Mouse (Mus musculus): Measurements from ENCODE around the gene Abhd12. TPM values are rescaled to one million over a fixed set of nuclear protein-coding genes. Genes with fewer than 3 reads are reported as not detected.

Abhd12 gene
- polyA plus RNA-seq, 1 experiment from 2014 or later = 98.2 TPM

DNA sequence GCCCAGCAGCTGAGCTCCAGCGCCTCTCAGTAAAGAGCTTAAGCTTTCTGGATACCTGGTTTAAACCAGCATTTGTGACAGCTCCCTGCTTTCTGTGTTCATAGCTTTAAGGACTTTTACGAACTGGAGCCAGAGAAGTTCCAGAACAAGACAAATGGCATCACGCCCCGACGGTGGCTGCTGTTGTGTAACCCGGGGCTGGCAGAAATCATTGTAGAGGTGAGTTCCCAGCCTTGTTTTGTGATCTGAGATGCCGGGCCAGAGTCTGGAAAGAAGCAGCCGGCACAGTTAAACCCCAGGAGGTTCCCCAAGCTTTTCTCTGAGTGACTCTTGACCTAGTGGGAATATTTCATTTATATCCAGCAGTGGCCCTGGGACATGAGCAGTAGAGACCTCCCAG is 85.8 kb downstream of the Abhd12 start:
- Histone ChIP-seq H3K9ac (replicated peaks) (no peak overlapping the region), H3K27ac (replicated peaks) (no peak overlapping the region), H3K4me1 (no peaks in the 10 kb centered on the region), H3K4me2 (replicated peaks) (no peak overlapping the region), H3K4me3 (no peak overlapping the region), H3K36me3 (peaks cover 64% of the 10 kb centered on the region), H3K27me3 (no peaks in the 10 kb centered on the region), H3K9me3 (no peaks in the 10 kb centered on the region)
- no peak for ATAC-seq (replicated peaks)
- 90% methylated on average over 8 of the region's 8 CpGs for WGBS

- WGBS = 93% methylated on average over 18 of the region's 18 CpGs
- no peak overlapping the region for H3K9ac ChIP-seq (replicated peaks)
- H3K4me1 ChIP-seq = no peaks in the 10 kb centered on the region
- H3K4me3 ChIP-seq = no peak overlapping the region
- H3K36me3 ChIP-seq = peaks cover 76% of the 10 kb centered on the region
- no peak for ATAC-seq (replicated peaks)
- H3K4me2 ChIP-seq (replicated peaks) = no peak overlapping the region
- no peaks in the 10 kb centered on the region for H3K27me3 ChIP-seq
- no peak overlapping the region for H3K27ac ChIP-seq (replicated peaks)
- no peaks in the 10 kb centered on the region for H3K9me3 ChIP-seq
Measured at GRCm38 (mm10) chr2:150816676-150817402, 87.7 kb downstream of the Abhd12 start.

GRCm38 (mm10) chr2:150812816-150813215 is 91.7 kb downstream of the Abhd12 start:
- no peak for ATAC-seq (replicated peaks)
- WGBS = 97% methylated on average over 6 of the region's 6 CpGs
- H3K36me3 ChIP-seq = peaks cover 68% of the 10 kb centered on the region

GRCm38 (mm10) chr2:150810603-150811002 is 93.9 kb downstream of the Abhd12 start:
- Histone ChIP-seq H3K4me3 (no peak overlapping the region), H3K4me2 (replicated peaks) (no peak overlapping the region), H3K27me3 (no peaks in the 10 kb centered on the region), H3K4me1 (no peaks in the 10 kb centered on the region), H3K36me3 (peaks cover 61% of the 10 kb centered on the region), H3K27ac (replicated peaks) (no peak overlapping the region), H3K9me3 (no peaks in the 10 kb centered on the region), H3K9ac (replicated peaks) (no peak overlapping the region)
- 89% methylated on average over 5 of the region's 5 CpGs for WGBS
- no peak for ATAC-seq (replicated peaks)

More at GRCm38 (mm10) chr2:150812816-150813215, 91.7 kb downstream of the Abhd12 start:
- no peaks in the 10 kb centered on the region for H3K4me1 ChIP-seq
- H3K9ac ChIP-seq (replicated peaks) = no peak overlapping the region
- no peak overlapping the region for H3K4me2 ChIP-seq (replicated peaks)
- H3K27ac ChIP-seq (replicated peaks) = no peak overlapping the region
- H3K4me3 ChIP-seq = no peak overlapping the region
- no peaks in the 10 kb centered on the region for H3K9me3 ChIP-seq
- no peaks in the 10 kb centered on the region for H3K27me3 ChIP-seq

DNA sequence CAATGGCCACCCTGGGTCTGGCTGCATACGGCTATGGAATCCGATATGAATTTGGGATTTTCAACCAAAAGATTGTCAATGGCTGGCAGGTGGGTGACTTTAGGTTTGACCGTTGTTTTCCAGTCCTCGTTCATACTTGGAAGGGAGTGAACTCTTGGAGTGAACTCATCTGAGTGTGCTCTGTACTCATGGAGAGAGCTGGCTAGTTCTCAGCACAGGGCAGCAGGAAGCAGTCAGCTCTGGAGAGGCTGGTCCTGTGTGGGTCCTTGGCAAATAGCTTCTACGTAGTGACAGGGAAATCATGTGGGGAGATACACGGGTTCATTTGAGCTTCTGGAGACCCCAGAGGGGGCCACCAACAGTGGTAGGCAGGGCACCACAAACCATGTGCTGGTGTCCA is 95.7 kb downstream of the Abhd12 start:
- Histone ChIP-seq H3K36me3 (peaks cover 59% of the 10 kb centered on the region), H3K4me2 (replicated peaks) (no peak overlapping the region), H3K9me3 (no peaks in the 10 kb centered on the region), H3K27ac (replicated peaks) (no peak overlapping the region), H3K4me1 (no peaks in the 10 kb centered on the region), H3K9ac (replicated peaks) (no peak overlapping the region), H3K27me3 (no peaks in the 10 kb centered on the region), H3K4me3 (no peak overlapping the region)
- ATAC-seq (replicated peaks) = 0 out of 2 replicates have a peak, but pooled peaks have one; percentile 3
- WGBS = 90% methylated on average over 6 of the region's 6 CpGs

GRCm38 (mm10) chr2:150808381-150808780 is 96.2 kb downstream of the Abhd12 start:
- WGBS = 59% methylated on average over 6 of the region's 6 CpGs
- Histone ChIP-seq H3K4me1 (no peaks in the 10 kb centered on the region), H3K4me2 (replicated peaks) (no peak overlapping the region), H3K4me3 (no peak overlapping the region), H3K27me3 (no peaks in the 10 kb centered on the region), H3K27ac (replicated peaks) (no peak overlapping the region), H3K9me3 (no peaks in the 10 kb centered on the region), H3K36me3 (peaks cover 55% of the 10 kb centered on the region), H3K9ac (replicated peaks) (no peak overlapping the region)
- ATAC-seq (replicated peaks) = 0 out of 2 replicates have a peak, but pooled peaks have one; percentile 30

- H3K36me3 ChIP-seq = peaks cover 39% of the 10 kb centered on the region
- H3K27me3 ChIP-seq = no peaks in the 10 kb centered on the region
- H3K4me1 ChIP-seq = no peaks in the 10 kb centered on the region
- H3K4me3 ChIP-seq = no peak overlapping the region
- H3K9ac ChIP-seq (replicated peaks) = no peak overlapping the region
- H3K9me3 ChIP-seq = no peaks in the 10 kb centered on the region
- H3K4me2 ChIP-seq (replicated peaks) = no peak overlapping the region
- ATAC-seq (replicated peaks) = no peak
- WGBS = 95% methylated on average over 1 of the region's 1 CpGs
- H3K27ac ChIP-seq (replicated peaks) = no peak overlapping the region
Measured at GRCm38 (mm10) chr2:150803035-150803434, 101.5 kb downstream of the Abhd12 start.

DNA sequence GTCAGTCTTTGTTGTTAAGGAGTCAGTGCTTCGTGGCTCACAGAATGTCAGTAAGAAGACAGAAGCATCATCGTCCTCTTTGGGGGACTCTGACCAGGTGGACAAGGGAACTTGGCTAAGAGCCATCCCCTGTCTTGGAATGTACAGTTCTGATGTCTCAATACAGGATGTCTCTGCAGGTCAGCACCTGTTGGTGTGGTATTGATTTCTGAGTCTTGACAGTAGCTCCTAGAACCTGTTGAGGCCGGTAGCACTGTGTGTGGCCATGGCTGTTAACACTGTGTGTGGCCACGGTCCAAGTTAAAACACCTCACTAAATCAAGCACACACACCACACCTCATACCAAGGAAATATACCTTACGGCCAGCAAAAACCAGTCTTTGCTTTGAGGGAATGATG is 103.9 kb downstream of the Abhd12 start:
- H3K27me3 ChIP-seq = no peaks in the 10 kb centered on the region
- H3K4me2 ChIP-seq (replicated peaks) = no peak overlapping the region
- 88% methylated on average over 5 of the region's 5 CpGs for WGBS
- H3K9me3 ChIP-seq = no peaks in the 10 kb centered on the region
- H3K27ac ChIP-seq (replicated peaks) = no peak overlapping the region
- H3K4me1 ChIP-seq = no peaks in the 10 kb centered on the region
- H3K36me3 ChIP-seq = peaks cover 41% of the 10 kb centered on the region
- H3K4me3 ChIP-seq = no peak overlapping the region
- no peak for ATAC-seq (replicated peaks)
- no peak overlapping the region for H3K9ac ChIP-seq (replicated peaks)

- WGBS = 83% methylated on average over 7 of the region's 7 CpGs
- Histone ChIP-seq H3K4me3 (no peak overlapping the region), H3K4me2 (replicated peaks) (no peak overlapping the region), H3K9ac (replicated peaks) (no peak overlapping the region), H3K4me1 (no peaks in the 10 kb centered on the region), H3K27me3 (no peaks in the 10 kb centered on the region), H3K36me3 (peaks cover 32% of the 10 kb centered on the region), H3K9me3 (no peaks in the 10 kb centered on the region), H3K27ac (replicated peaks) (no peak overlapping the region)
- ATAC-seq (replicated peaks) = no peak
Measured at GRCm38 (mm10) chr2:150798084-150798483, 106.5 kb downstream of the Abhd12 start.

- no peaks in the 10 kb centered on the region for H3K9me3 ChIP-seq
- no peak overlapping the region for H3K9ac ChIP-seq (replicated peaks)
- no peak overlapping the region for H3K4me3 ChIP-seq
- H3K4me1 ChIP-seq = peaks cover 14% of the 10 kb centered on the region
- H3K4me2 ChIP-seq (replicated peaks) = no peak overlapping the region
- no peak overlapping the region for H3K27ac ChIP-seq (replicated peaks)
- ATAC-seq (replicated peaks) = no peak
- peaks cover 15% of the 10 kb centered on the region; the same call in 1 of the 2 replicates for H3K36me3 ChIP-seq
- 84% methylated on average over 4 of the region's 4 CpGs for WGBS
- no peaks in the 10 kb centered on the region for H3K27me3 ChIP-seq
Measured at GRCm38 (mm10) chr2:150793320-150793719, 111.2 kb downstream of the Abhd12 start.

DNA sequence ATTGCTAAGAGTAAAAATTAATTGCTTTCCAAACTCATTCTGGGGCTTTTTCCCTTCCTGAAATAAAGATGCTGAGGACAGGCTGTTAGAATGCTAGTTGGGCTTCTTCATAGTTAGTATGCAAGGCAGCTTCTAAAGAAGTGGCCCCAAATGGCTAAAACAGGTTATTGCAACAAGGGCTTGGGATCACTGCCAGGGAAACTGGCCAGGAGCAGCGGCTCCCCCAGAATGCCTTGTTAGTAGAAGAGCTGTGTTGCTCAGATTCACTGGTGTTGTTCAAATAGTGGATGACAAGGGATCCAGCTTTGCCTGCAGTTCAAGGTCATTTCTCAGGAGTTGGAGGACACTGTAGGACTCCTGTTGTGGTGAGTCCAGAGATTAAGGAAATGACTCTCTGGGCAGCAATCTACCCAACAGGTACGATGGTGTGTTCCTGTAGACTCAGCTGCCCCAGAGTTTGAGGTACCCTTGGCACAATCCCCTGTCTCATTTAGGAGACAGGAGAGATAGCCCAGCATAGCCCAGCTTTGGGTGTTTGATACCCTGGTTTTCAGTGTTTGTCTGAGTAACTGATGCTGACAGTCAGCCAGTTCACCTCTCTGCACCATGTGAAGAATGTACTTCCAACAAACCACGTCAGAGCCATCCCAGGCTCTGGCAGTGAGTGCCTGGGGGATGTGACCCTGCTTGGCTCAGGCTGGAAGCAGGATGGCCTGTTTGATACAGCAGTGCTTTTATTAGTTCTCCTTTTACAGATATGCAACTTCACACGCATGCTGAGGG is 115.6 kb downstream of the Abhd12 start:
- ATAC-seq (replicated peaks) = no peak
- peaks cover 27% of the 10 kb centered on the region for H3K4me1 ChIP-seq
- H3K27me3 ChIP-seq = no peaks in the 10 kb centered on the region
- peak overlapping the region; percentile 13; the same call in 1 of the 2 replicates for H3K4me3 ChIP-seq
- H3K9me3 ChIP-seq = no peaks in the 10 kb centered on the region
- H3K27ac ChIP-seq (replicated peaks) = peak overlapping the region; percentile 38; the same call in 1 of the 2 replicates
- no peak overlapping the region; the same call in 1 of the 2 replicates for H3K9ac ChIP-seq (replicated peaks)
- 43% methylated on average over 4 of the region's 4 CpGs for WGBS
- peak overlapping the region; percentile 50 for H3K4me2 ChIP-seq (replicated peaks)
- H3K36me3 ChIP-seq = no peaks in the 10 kb centered on the region

DNA sequence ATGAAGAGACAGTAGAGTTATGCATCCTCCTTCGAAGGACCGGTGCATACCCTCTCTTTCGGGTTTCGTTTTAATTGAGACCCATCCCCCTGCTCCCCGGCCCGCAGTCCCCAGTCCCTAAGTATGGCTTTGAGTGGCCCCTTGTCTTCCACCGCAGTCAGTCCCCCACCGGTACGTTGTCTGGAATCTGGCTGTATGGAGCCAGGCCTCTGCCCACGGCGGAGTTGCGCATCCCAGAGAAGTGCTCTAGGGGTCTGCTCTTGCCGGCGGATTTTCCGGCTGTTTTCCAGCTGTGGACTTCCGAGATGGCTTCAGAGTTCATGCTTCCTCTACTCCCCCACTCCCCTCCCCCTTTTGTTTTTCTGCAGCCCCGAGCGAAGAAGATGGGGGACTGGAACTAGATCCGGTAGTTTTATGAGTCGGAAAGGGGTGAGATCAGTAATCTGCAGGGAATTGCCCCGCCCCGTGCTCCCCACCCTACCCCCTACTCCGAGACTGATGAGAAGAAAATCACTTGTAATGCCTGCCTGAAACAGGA is 117.2 kb downstream of the Abhd12 start:
- H3K4me1 ChIP-seq = peaks cover 27% of the 10 kb centered on the region
- 0% methylated on average over 23 of the region's 23 CpGs for WGBS
- H3K27ac ChIP-seq (replicated peaks) = peak overlapping the region; percentile 0; the same call in 1 of the 2 replicates

More for the DNA sequence above, 117.2 kb downstream of the Abhd12 start:
- peak overlapping the region; percentile 50 for H3K4me2 ChIP-seq (replicated peaks)
- no peaks in the 10 kb centered on the region for H3K36me3 ChIP-seq
- H3K9me3 ChIP-seq = no peaks in the 10 kb centered on the region
- ATAC-seq (replicated peaks) = peak; percentile 23
- no peaks in the 10 kb centered on the region for H3K27me3 ChIP-seq
- H3K9ac ChIP-seq (replicated peaks) = peak overlapping the region; percentile 68
- H3K4me3 ChIP-seq = peak overlapping the region; percentile 73
